Mouse (Mus musculus) urinary bladder, postnatal 0 days (tissue): ENCODE measurements around the gene Pcgf3. TPM values are rescaled to one million over a fixed set of nuclear protein-coding genes. Genes with fewer than 3 reads are reported as not detected.

Experiments used
- polyA plus RNA-seq: library from polyadenylated mRNA; unstranded; fragments of >200 nt; fragmentation: Nextera tagmentation; extraction: Ambion mirVana; gene quantifications from 2 replicates; pipeline ENCODE4 v1.2.1, GENCODE M21; 2015

Pcgf3 gene
- polyA plus RNA-seq, result 12.0 and 13.9 TPM in 2 replicates

DNA sequence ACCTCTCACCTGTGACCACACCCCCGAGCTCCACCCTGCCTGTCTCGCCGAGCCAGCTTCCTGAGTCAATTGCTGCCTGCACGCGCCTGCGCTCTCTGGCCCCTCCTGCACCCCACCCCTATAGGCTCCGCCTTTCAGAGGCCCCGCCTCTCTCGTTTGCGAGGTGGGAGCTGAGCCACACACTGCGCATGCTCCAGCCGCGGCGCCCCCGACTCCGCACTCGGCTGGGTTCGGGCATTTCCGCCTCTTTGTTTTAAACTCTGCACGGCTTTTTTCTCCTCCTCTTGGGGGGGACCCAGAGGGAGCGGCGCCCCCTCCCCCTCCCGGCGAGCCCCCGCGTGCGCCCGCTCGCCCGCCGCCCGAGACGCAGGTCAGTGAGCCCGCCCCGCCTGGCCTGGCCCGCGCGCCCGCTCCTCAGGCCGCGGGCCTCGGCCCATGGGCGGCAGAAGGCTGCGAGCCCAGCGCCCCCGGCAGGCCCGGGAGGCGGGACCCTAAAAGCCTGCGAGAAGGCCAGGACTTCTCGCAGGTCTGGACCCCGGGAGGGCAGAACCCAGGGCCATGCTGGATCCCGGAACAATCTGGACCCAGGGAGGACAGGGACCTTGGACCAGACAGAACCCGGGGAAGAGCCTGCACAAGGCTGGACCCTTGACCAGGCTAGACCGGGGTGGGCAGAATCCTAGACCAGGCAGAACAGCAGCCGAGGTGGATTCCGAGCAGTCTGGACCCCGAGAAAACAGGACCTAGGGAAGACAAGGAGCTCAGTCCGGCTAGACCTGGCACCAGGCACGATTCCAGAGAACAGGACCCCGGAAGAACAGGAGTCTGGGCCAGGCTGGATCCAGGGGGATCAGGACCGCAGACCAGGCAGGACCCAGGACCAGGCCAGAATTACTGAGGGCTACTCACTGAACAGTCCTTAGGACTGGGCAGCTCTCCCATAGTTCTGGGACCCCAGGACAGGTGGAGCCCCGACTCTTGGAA is at the start of gene Pcgf3:
TSS of gene Pcgf3 (plus strand) at position 151 of the 984 bp plus-strand sequence.

GRCm38 (mm10) chr5:108433804-108434587 is 27.0 kb upstream of the Pcgf3 start, which contains the start of gene Atp5k:
Gene Atp5k (minus strand): TSS chr5:108434448.

GRCm38 (mm10) chr5:108448785-108449668 is 12.0 kb upstream of the Pcgf3 start, which contains the start of gene Mfsd7a:
Gene Mfsd7a (minus strand): TSS chr5:108448891.

GRCm38 (mm10) chr5:108549489-108550206 is 88.6 kb downstream of the Pcgf3 start, which contains the start of gene Cplx1:
Gene Cplx1 (minus strand): TSS chr5:108550024.

Other genes starting within 250 kb of the Pcgf3 start
- 22.6 and 27.0 TPM in 2 replicates for gene Dr1, start 192.3 kb upstream of the Pcgf3 start, polyA plus RNA-seq
- 4.5 and 5.8 TPM in 2 replicates for gene Pigg, start 148.6 kb upstream of the Pcgf3 start, polyA plus RNA-seq
- gene Gm42517, start 93.3 kb upstream of the Pcgf3 start, polyA plus RNA-seq, result 0.11 and 0.13 TPM in 2 replicates
- 0.17 and 0.24 TPM in 2 replicates for gene Pde6b, start 72.8 kb upstream of the Pcgf3 start, polyA plus RNA-seq
- 470 and 564 TPM in 2 replicates for gene Atp5k, start 26.8 kb upstream of the Pcgf3 start, polyA plus RNA-seq
- gene Mfsd7a, start 12.3 kb upstream of the Pcgf3 start, polyA plus RNA-seq, result 1.1 and 1.3 TPM in 2 replicates
- 0.34 and 0.49 TPM in 2 replicates for gene Cplx1, start 88.8 kb downstream of the Pcgf3 start, polyA plus RNA-seq
- 32.7 and 34.8 TPM in 2 replicates for gene Gak, start 168.5 kb downstream of the Pcgf3 start, polyA plus RNA-seq
- 25.8 and 27.1 TPM in 2 replicates for gene Tmem175, start 168.5 kb downstream of the Pcgf3 start, polyA plus RNA-seq
- 9.7 and 11.2 TPM in 2 replicates for gene Idua, start 199.1 kb downstream of the Pcgf3 start, polyA plus RNA-seq
- gene Dgkq, start 208.4 kb downstream of the Pcgf3 start, polyA plus RNA-seq, result 4.4 and 4.5 TPM in 2 replicates
- 0.18 and 0.19 TPM in 2 replicates for gene Slc26a1, start 214.3 kb downstream of the Pcgf3 start, polyA plus RNA-seq
- 31.3 and 32.3 TPM in 2 replicates for gene Fgfrl1, start 231.2 kb downstream of the Pcgf3 start, polyA plus RNA-seq